Mouse (Mus musculus): ENCODE data around the gene Ddr2. TPM values are rescaled to one million over a fixed set of nuclear protein-coding genes. Genes with fewer than 3 reads are reported as not detected.
"Not testable (repeated sequence)": the region's sequence is repeated elsewhere in the genome, so short reads cannot be mapped to it uniquely, and the experiment has no call there.

Gene Ddr2
- polyA plus RNA-seq, 1 experiment from 2014 or later, result 1.1 TPM

DNA sequence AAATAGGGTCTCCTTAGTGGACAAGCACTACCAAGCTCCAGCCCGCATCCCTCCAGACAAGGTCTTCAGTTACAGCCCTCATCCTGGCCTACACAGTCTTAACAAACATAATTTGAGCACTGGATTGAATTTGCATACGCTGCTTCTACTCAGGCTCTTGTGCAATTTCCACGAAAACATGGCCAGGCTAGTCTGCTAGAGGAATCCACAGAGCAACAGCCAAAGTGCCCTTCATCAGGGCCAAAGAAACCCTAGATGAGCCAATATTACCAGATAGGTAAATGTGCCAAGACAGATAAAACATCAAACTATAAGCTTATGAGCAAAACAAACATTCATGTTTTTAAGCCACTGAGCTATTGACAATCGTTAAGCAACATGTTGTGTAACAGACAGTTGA, 75.6 kb downstream of the Ddr2 start:
- 55% methylated on average over 4 of the region's 4 CpGs for WGBS (ENCODE audit: insufficient replicate concordance)
- Histone ChIP-seq H3K27ac (replicated peaks) (no peak overlapping the region), H3K4me3 (replicated peaks) (no peak overlapping the region), H3K9me3 (replicated peaks) (no peaks in the 10 kb centered on the region), H3K4me1 (replicated peaks) (no peaks in the 10 kb centered on the region), H3K36me3 (replicated peaks) (no peaks in the 10 kb centered on the region), H3K27me3 (no peaks in the 10 kb centered on the region), H3K9ac (no peak overlapping the region), H3K4me2 (no peak overlapping the region)
- no peak for ATAC-seq (ENCODE audit: insufficient read depth)

- ATAC-seq (ENCODE audit: insufficient read depth), result no peak
- 63% methylated on average over 3 of the region's 3 CpGs for WGBS (ENCODE audit: insufficient replicate concordance)
- H3K4me2 ChIP-seq, result no peak overlapping the region
These were observed 78.9 kb downstream of the Ddr2 start for GRCm38 (mm10) chr1:170031656-170032055.

DNA sequence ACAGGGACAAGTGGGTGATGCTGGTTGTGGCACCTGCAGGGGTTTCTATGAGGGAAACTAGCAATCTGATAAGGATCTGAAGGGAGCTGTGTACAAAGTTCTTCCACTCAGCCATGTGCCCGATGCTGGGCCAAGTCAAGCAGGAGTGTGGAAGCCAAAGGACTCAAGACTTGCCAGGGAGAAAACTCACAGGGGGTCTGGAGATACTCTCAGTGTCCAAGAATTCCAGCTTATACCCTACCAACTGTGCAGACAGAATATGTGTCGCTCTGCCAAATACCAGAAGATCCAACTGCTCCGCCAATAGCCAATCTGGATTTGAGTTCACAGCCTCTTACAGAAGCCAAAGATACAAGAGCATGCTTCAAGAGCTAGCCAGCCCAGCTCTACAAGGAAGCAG, 95.8 kb downstream of the Ddr2 start:
- H3K36me3 ChIP-seq (replicated peaks), result no peaks in the 10 kb centered on the region
- no peak overlapping the region for H3K27ac ChIP-seq (replicated peaks)
- H3K9me3 ChIP-seq (replicated peaks), result peaks cover 21% of the 10 kb centered on the region
- no peaks in the 10 kb centered on the region for H3K4me1 ChIP-seq (replicated peaks)
- ATAC-seq (ENCODE audit: insufficient read depth), result no peak
- H3K27me3 ChIP-seq, result no peaks in the 10 kb centered on the region
- no peak overlapping the region for H3K4me3 ChIP-seq (replicated peaks)
- H3K4me2 ChIP-seq, result no peak overlapping the region
- H3K9ac ChIP-seq, result no peak overlapping the region
- WGBS (ENCODE audit: insufficient replicate concordance), result 64% methylated on average over 3 of the region's 3 CpGs

More at GRCm38 (mm10) chr1:170031656-170032055, 78.9 kb downstream of the Ddr2 start:
- H3K36me3 ChIP-seq (replicated peaks), result no peaks in the 10 kb centered on the region
- no peak overlapping the region for H3K27ac ChIP-seq (replicated peaks)
- no peak overlapping the region for H3K4me3 ChIP-seq (replicated peaks)
- no peaks in the 10 kb centered on the region for H3K9me3 ChIP-seq (replicated peaks)
- no peaks in the 10 kb centered on the region for H3K27me3 ChIP-seq
- no peak overlapping the region for H3K9ac ChIP-seq
- no peaks in the 10 kb centered on the region for H3K4me1 ChIP-seq (replicated peaks)

DNA sequence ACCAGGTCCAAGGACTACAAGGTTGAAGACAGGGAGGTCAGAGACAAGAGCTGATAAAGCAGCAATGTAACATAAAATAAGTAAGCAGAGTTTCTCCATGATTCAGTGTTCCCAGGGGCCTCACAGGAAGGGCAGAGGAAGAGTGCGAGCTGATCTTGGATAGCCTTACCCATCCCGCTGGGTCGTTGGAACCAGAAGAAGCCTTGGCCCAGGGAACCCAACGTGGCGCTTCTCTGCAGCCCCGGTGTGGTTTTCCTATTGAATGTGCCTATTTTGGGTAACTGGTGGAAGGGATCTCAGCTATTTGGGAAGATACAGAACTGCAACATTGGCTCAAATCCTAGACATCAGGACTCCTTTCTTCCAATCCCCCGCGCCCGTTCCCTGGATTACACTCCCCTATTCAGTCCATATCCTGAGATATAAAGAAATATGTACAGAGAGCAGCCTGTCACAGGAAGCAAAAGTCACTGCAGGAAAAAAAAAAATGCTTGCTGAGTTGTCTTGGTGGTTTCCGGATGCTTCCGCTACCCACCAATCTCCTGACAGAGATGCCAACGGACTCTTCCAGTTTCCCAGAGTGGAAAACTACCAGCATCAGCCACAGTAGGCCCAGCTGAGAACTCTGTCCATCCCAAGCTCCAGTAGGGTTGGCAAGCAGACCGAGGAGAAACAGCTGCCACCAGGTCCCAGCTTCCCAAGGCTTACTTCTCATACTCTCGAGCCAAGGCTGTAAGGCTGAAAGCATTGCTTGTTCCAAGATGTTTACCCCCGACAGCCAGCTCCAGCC, 99.7 kb downstream of the Ddr2 start:
- H3K27ac ChIP-seq (replicated peaks), result no peak overlapping the region
- H3K4me2 ChIP-seq, result no peak overlapping the region
- H3K4me1 ChIP-seq (replicated peaks), result no peaks in the 10 kb centered on the region
- no peak for ATAC-seq (ENCODE audit: insufficient read depth)
- no peaks in the 10 kb centered on the region for H3K9me3 ChIP-seq (replicated peaks)
- no peaks in the 10 kb centered on the region for H3K36me3 ChIP-seq (replicated peaks)
- H3K9ac ChIP-seq, result no peak overlapping the region
- H3K4me3 ChIP-seq (replicated peaks), result no peak overlapping the region
- WGBS (ENCODE audit: insufficient replicate concordance), result 73% methylated on average over 15 of the region's 15 CpGs
- H3K27me3 ChIP-seq, result no peaks in the 10 kb centered on the region

DNA sequence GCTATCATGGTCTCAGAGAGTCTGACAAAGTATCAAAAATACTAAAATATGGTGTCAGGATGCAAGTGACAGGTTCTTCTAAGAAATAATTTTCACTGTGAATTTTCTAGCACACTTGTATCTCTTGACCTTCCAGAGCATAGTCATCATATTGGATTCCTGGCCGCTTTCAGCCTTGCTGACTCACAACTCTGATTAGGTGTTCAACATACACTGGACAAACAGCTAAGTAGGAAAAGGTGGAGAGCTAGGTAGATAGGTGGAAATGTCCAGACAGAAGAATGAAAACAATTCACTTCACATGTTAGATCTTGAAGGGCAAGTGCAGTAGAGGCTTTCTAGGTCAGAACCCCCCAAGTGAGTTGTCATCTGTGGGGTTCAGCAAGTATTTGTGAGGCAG, 101.3 kb downstream of the Ddr2 start:
- Histone ChIP-seq H3K9me3 (replicated peaks) (no peaks in the 10 kb centered on the region), H3K9ac (no peak overlapping the region), H3K27me3 (no peaks in the 10 kb centered on the region), H3K27ac (replicated peaks) (no peak overlapping the region), H3K4me3 (replicated peaks) (no peak overlapping the region), H3K4me1 (replicated peaks) (no peaks in the 10 kb centered on the region), H3K4me2 (no peak overlapping the region), H3K36me3 (replicated peaks) (no peaks in the 10 kb centered on the region)
- 79% methylated on average over 1 of the region's 1 CpGs for WGBS (ENCODE audit: insufficient replicate concordance)
- no peak for ATAC-seq (ENCODE audit: insufficient read depth)

- Histone ChIP-seq H3K27me3 (no peaks in the 10 kb centered on the region), H3K36me3 (replicated peaks) (no peaks in the 10 kb centered on the region), H3K4me3 (replicated peaks) (no peak overlapping the region), H3K4me2 (no peak overlapping the region), H3K9ac (no peak overlapping the region), H3K9me3 (replicated peaks) (no peaks in the 10 kb centered on the region), H3K27ac (replicated peaks) (no peak overlapping the region), H3K4me1 (replicated peaks) (no peaks in the 10 kb centered on the region)
- no peak for ATAC-seq (ENCODE audit: insufficient read depth)
- 58% methylated on average over 13 of the region's 13 CpGs for WGBS (ENCODE audit: insufficient replicate concordance)
These were observed 101.9 kb downstream of the Ddr2 start for GRCm38 (mm10) chr1:170008432-170009220.

DNA sequence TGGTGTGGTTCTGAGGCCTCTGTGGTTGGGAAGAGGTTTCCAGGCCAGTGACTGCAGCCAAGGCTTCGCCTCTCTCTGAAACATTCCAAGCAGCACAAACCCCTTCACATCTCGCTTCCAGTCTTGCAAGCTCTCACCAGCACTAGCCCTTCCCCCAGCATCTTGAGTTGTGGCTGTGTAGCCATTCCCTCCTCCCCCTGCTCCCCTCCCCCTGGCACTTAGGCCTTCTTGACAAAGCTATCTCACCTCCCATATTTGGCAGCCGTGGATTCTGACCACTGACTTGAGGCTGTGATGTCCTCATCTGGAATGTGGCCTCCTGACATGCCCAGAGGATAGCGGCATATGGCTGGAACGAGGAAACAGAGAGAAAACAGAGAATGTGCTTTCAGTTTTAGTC, 104.0 kb downstream of the Ddr2 start:
- 44% methylated on average over 5 of the region's 5 CpGs for WGBS (ENCODE audit: insufficient replicate concordance)
- ATAC-seq (ENCODE audit: insufficient read depth), result no peak
- no peaks in the 10 kb centered on the region for H3K9me3 ChIP-seq (replicated peaks)
- H3K4me2 ChIP-seq, result no peak overlapping the region
- no peaks in the 10 kb centered on the region for H3K4me1 ChIP-seq (replicated peaks)
- H3K27ac ChIP-seq (replicated peaks), result no peak overlapping the region
- H3K27me3 ChIP-seq, result no peaks in the 10 kb centered on the region
- no peak overlapping the region for H3K4me3 ChIP-seq (replicated peaks)
- no peak overlapping the region for H3K9ac ChIP-seq
- no peaks in the 10 kb centered on the region for H3K36me3 ChIP-seq (replicated peaks)

DNA sequence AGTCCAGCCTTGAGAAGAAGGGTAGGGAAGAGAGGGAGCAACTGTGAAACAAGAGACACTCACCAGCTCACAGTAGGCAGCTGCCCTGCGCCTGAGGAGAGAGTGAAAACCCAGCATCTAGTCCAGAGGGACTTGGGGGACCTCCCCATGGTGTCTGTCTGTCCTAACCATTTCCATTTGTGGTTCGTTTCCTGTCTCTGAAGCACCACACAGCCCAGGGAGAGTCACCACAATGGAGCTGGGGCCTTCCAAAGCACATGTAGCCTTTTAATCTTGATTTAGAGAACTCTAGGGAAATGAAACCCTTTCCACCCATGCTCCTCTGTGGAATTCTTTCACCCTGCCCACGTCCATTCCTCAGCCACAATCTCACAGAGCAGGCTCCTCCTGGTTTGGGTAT, 105.3 kb downstream of the Ddr2 start:
- H3K27me3 ChIP-seq, result no peaks in the 10 kb centered on the region
- H3K4me2 ChIP-seq, result no peak overlapping the region
- H3K27ac ChIP-seq (replicated peaks), result no peak overlapping the region
- 44% methylated on average over 3 of the region's 3 CpGs for WGBS (ENCODE audit: insufficient replicate concordance)
- H3K9ac ChIP-seq, result no peak overlapping the region
- H3K36me3 ChIP-seq (replicated peaks), result no peaks in the 10 kb centered on the region
- no peaks in the 10 kb centered on the region for H3K4me1 ChIP-seq (replicated peaks)
- no peak for ATAC-seq (ENCODE audit: insufficient read depth)
- no peaks in the 10 kb centered on the region for H3K9me3 ChIP-seq (replicated peaks)
- H3K4me3 ChIP-seq (replicated peaks), result no peak overlapping the region

DNA sequence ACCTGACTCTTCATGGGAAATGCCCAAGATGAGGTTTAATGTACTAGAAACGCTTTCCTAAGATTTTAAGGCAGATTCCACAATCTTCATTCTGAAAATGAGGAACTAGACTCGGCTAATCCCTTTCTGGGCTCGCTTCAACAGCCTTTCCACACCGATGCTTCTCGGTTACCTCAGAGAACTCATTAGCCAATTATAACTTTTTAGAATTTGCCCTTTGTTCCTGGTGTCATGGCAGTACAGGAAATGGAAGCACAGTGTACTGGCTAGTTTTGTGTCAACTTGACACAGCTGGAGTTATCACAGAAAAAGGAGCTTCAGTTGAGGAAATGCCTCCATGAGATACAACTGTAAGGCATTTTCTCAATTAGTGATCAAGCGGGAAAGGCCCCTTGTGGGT, 116.7 kb downstream of the Ddr2 start:
- H3K27me3 ChIP-seq; H3K4me3 ChIP-seq (replicated peaks); H3K27ac ChIP-seq (replicated peaks); H3K36me3 ChIP-seq (replicated peaks); H3K4me1 ChIP-seq (replicated peaks); H3K4me2 ChIP-seq; ATAC-seq (ENCODE audit: insufficient read depth); H3K9me3 ChIP-seq (replicated peaks); H3K9ac ChIP-seq: not testable (repeated sequence)
- 71% methylated on average over 6 of the region's 6 CpGs for WGBS (ENCODE audit: insufficient replicate concordance)

GRCm38 (mm10) chr1:169986166-169986565, 124.4 kb downstream of the Ddr2 start:
- H3K36me3 ChIP-seq (replicated peaks), result no peaks in the 10 kb centered on the region
- no peaks in the 10 kb centered on the region for H3K9me3 ChIP-seq (replicated peaks)
- no peak overlapping the region for H3K27ac ChIP-seq (replicated peaks)
- no peak overlapping the region for H3K9ac ChIP-seq
- no peaks in the 10 kb centered on the region for H3K4me1 ChIP-seq (replicated peaks)
- no peak overlapping the region for H3K4me2 ChIP-seq
- H3K4me3 ChIP-seq (replicated peaks), result no peak overlapping the region
- ATAC-seq (ENCODE audit: insufficient read depth), result no peak
- no peaks in the 10 kb centered on the region for H3K27me3 ChIP-seq
- 63% methylated on average over 1 of the region's 1 CpGs for WGBS (ENCODE audit: insufficient replicate concordance)

DNA sequence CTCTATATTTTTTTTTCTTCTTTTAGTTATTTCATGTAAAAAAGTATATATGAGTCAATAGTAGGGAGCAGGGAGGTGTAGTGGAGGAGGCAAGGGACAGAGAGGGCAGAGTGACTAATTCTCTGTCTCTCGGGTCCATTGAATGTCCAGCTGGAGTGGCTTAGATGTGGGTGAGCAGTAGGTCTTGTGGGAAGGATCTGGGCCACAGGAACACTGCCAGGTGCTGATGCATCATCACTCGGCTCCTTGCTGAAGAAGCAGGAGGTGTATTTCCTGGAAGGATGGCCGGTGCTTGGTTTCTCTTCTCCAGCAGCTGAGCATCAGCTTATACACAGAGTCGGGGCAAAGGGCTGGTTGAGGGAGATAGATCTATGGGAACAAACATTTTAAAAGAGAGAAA, 132.9 kb downstream of the Ddr2 start:
- Histone ChIP-seq H3K4me3 (replicated peaks) (no peak overlapping the region), H3K27ac (replicated peaks) (no peak overlapping the region), H3K27me3 (no peaks in the 10 kb centered on the region), H3K4me2 (no peak overlapping the region), H3K9me3 (replicated peaks) (no peaks in the 10 kb centered on the region), H3K4me1 (replicated peaks) (no peaks in the 10 kb centered on the region), H3K36me3 (replicated peaks) (no peaks in the 10 kb centered on the region), H3K9ac (no peak overlapping the region)
- ATAC-seq (ENCODE audit: insufficient read depth), result no peak
- 61% methylated on average over 4 of the region's 4 CpGs for WGBS (ENCODE audit: insufficient replicate concordance)

Data from liver, embryonic 15.5 days (tissue).